Mouse (Mus musculus) ovary, postnatal 36 days (tissue): ENCODE results near the gene Gm47841.
A peak's percentile ranks its signal among the peaks of the same experiment; 100 is the strongest.

ENCODE experiments used
- DNase-seq: peaks from one replicate; pipeline ENCODE4 v3.0.0; 2022; ENCODE audit warnings: low spot score, mixed read lengths

The Gm47841 gene

GRCm38 (mm10) chr15:101042613-101043012 is 4.6 kb downstream of the Gm47841 start:
- DNase-seq, result peak; percentile 50

GRCm38 (mm10) chr15:101041966-101042365 is 5.2 kb downstream of the Gm47841 start:
- no peak for DNase-seq

DNA sequence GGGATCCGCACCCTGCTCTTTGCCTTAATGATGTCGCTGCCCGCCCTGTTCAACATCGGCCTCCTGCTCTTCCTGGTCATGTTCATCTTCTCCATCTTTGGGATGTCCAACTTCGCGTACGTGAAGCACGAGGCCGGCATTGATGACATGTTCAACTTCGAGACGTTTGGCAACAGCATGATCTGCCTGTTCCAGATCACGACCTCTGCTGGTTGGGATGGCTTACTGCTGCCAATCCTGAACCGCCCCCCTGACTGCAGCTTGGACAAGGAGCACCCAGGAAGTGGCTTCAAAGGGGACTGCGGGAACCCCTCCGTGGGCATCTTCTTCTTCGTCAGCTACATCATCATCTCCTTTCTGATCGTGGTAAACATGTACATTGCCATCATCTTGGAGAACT is 7.5 kb downstream of the Gm47841 start:
- DNase-seq, result no peak

DNA sequence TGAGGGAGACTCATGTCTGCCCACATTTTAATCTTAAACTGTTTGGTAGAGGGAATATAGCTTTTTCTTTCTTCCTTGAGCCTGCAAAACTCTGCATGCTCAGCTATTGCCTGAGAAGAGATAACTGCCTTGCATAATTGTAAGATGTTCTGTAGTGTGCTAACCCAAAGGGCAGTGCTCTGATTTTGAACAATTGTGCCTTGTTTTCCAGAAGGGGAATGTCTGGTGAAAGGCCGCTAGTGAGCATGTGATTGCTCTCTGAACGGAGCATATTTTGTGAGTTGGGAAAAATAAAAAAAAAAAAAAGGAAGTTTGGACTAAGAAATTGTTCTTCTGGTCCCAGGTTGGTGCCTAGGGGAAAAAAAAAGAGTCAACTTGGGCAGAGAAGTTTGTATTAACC is 18.2 kb downstream of the Gm47841 start:
- DNase-seq, result no peak

- no peak for DNase-seq
Measured at GRCm38 (mm10) chr15:101011352-101011751, 35.8 kb downstream of the Gm47841 start.

- DNase-seq, result no peak
Measured at GRCm38 (mm10) chr15:101008386-101009010, 38.7 kb downstream of the Gm47841 start.

DNA sequence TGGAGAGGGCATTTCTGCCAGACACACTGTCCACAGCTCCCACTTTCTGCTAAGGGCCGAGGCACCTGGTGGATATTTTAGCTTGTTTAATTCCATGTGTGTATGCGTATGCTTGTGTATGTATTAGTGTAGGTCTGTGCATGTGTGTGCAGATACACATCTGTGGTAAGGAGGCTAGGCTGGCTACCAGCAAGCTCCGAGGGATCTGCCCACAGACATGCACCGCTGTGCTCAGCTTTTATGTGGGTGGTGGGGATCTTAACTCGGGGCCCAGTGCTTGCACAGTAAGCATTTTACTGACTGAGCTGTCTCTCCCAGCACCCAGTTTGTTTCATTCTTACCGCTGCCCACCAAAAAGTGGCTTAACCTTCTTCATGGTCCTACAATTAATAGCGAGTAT is 40.0 kb downstream of the Gm47841 start:
- no peak for DNase-seq

DNA sequence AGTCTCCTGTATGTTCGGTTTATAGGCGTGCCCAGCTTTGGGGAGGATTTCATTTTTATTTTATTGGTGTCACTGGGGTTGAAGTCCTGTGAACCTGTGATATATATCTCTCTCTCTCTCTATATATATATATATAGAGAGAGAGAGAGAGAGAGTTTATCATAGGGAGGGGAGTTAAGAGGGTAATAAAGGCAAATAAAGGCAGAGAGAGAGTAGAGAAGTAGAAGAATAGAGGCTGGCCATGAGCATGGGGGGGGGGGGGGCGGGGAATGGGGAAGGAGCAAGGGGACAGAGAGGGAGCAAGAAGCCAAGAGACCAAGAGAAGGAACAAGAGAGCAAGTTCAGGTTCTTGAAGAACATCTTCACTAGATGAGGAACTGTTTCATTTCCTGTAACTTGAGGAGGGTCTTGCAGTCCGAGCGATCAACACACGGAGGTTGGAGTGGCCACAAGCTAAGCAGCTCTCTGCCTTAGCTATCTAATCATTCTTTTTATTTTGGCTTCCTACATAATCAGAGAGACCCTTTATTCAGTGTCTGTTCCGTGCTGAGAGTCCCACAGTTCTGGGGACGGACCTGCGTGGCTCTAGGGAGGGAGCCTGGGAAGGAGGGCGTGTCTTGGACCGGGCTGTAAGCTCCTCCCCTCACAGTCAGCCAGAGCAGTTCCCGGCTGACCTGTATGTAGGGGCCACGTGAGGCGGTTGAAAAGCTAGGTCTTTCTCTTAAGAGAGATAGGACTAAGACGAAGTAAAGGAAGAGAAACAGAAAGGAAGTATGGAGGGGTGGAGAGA is 40.8 kb downstream of the Gm47841 start:
- DNase-seq, result peak; percentile 50

DNA sequence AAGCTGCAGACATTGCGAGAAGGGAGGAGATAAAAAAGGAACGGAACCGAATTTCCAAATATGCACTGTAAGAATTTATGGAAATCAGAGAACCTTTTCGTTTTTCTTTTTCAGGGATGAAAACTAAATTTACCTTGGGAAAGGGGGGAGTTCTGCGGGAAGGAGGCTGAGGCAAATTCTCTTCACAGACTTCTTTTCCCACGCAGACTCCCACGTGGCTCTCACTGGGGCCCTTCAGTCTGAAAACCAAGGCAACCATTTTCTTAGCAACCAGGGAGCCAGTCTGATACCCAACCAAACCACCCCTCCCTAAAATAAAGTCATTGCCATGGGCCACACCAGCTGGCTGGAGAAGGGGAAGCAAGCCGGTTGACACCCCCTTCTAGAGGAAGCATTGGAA is 41.5 kb downstream of the Gm47841 start:
- no peak for DNase-seq

DNA sequence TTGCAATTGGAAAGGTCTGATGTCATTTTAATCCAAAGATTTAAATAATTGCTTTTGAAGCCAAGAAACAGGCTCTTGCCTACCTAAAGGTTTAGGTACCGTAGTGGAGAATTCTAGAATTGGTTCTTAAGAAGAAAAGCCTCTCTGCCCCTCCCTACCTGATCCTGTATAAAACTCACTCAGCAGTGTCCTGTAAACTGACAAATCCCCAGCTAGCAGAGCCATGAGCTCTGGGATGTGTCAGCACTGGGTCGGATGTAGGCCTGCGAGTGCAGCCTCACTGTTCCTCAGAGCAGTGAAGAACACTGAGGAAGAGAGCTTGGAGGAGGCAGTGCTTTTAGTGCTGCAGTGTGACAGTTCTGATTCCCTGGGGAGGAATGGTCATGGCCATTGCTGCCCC is 42.7 kb downstream of the Gm47841 start:
- DNase-seq, result no peak

DNA sequence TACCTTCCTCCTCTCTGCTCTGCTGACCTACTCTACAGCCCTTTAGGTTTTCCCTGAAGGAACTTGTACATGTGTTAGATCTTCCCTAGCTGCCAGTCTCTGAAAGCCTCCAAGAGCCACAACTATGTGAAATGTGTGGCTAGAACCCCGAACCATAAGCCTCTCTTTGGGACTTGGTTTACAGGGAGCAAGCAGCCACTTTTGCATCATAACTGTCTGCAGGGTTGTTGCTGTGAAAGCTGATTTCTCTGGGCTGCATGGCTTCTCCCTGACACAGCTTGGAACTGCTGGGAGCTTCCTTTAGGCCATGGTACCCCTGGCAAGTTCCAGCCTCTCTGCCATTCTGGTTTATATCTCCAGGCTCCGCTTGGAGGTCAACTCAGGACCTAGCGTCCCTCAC is 44.7 kb downstream of the Gm47841 start:
- DNase-seq, result no peak

- DNase-seq, result no peak
Measured at GRCm38 (mm10) chr15:101001685-101002084, 45.5 kb downstream of the Gm47841 start.

DNA sequence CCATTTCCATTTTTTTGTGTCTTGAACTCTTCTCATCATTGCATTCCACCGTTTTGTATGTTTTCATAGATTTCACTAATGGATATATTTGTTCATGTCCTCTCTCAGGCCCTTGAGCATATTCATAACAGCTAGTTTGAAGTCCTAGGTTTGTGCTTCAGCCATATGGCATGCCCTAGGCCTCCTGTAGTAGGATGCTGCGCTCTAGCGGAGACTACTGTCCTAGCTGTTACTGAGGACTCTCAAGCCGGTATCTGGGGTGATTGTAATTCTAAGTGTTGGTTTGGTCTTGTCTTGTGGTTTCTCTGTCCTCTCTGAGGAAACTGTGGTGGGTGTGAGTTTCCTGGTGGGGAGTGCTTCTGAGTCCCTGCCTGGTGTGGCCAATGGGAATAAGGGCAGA is 50.1 kb downstream of the Gm47841 start:
- no peak for DNase-seq
